Mouse (Mus musculus): Measurements from ENCODE around the gene Adam25.
"Not testable (repeated sequence)": the region's sequence is repeated elsewhere in the genome, so short reads cannot be mapped to it uniquely, and the experiment has no call there.

Adam25 gene

GRCm38 (mm10) chr8:40751908-40752307 lies at the start of gene Adam25:
TSS of gene Adam25 (plus strand) at chr8:40752208.
- not testable (repeated sequence) for DNase-seq (ENCODE audit: low read depth, low spot score)

GRCm38 (mm10) chr8:40715406-40715805 lies 36.6 kb upstream of the Adam25 start:
- DNase-seq (ENCODE audit: low read depth, low spot score) = not testable (repeated sequence)

GRCm38 (mm10) chr8:40715986-40716385 lies 36.0 kb upstream of the Adam25 start:
- DNase-seq (ENCODE audit: low read depth, low spot score) = no peak

GRCm38 (mm10) chr8:40783320-40783719 lies 31.3 kb downstream of the Adam25 start:
- DNase-seq (ENCODE audit: low read depth, low spot score) = no peak

- DNase-seq (ENCODE audit: low read depth, low spot score) = not testable (repeated sequence)
Observed at GRCm38 (mm10) chr8:40792973-40793372, 41.0 kb downstream of the Adam25 start, which contains the start of gene Adam20. TSS of gene Adam20 (plus strand) at chr8:40793273.

GRCm38 (mm10) chr8:40803379-40804079 lies 51.5 kb downstream of the Adam25 start:
- no peak for DNase-seq (ENCODE audit: low read depth, low spot score)

Measured in retina, postnatal 7 days (tissue).